Mouse (Mus musculus) heart, adult 2 months (tissue): Measurements from ENCODE around the gene Hbq1a.

ENCODE experiments used
- EP300 ChIP-seq: fragments of 200-500 bp; IDR thresholded peaks from 2 replicates; pipeline ENCODE4 v1.6.1; 2011; ENCODE audit warnings: low read depth, low read length, control low read depth; ENCODE audit not compliant: insufficient read depth
- POLR2A ChIP-seq: fragments of 200-500 bp; IDR thresholded peaks from 2 replicates; pipeline ENCODE4 v1.6.1; 2011; ENCODE audit warnings: mild to moderate bottlenecking, low read depth, low read length, control low read depth; ENCODE audit not compliant: insufficient read depth

DNA sequence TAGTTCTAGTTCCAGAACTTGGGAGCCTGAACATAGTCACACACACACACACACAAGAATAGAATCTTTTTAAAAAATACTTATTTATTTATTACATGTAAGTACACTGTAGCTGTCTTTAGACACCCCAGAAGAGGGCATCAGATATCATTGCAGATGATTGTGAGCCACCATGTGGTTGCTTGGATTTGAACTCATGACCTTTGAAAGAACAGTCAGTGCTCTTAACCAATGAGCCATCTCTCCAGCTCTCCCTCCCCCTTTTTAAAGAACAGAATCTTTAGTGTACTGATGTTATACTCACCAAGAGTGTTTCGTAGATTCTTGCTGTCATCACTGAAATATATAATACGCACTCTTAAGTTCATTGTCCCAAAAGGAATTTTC lies 1.3 kb upstream of the Hbq1a start:
- no peak for TF ChIP-seq POLR2A
- no peak for TF ChIP-seq EP300
